Mouse (Mus musculus): ENCODE data around the gene Fam155a.

- TF ChIP-seq CTCF (IDR thresholded peaks at IDR 0.05; ENCODE audit: low read depth) (no peak), EP300 (IDR thresholded peaks at IDR 0.05; ENCODE audit: low read depth) (no peak)
These were observed 366.3 kb downstream of the Fam155a start for GRCm38 (mm10) chr8:9404651-9405050.

Data from heart, postnatal 0 days (tissue).